Mouse (Mus musculus) G1E (cell line): Measurements from ENCODE around the gene 1700010B08Rik. TPM values are rescaled to one million over a fixed set of nuclear protein-coding genes. Genes with fewer than 3 reads are reported as not detected.

Source experiments
- ATAC-seq: 2 replicates; pipeline ENCODE4 v1.8.0; 2016; ENCODE audit warnings: mild to moderate bottlenecking; ENCODE audit not compliant: insufficient number of reproducible peaks, poor library complexity, low FRiP score, severe bottlenecking; ENCODE audit errors: extremely low read depth
- DNase-seq: peaks from one replicate; pipeline ENCODE4 v3.0.0; 2012; ENCODE audit warnings: low spot score
- H3K27me3 ChIP-seq: 2 replicates; pipeline ENCODE4 v1.6.1; 2012; ENCODE audit warnings: mild to moderate bottlenecking, low read length, inconsistent platforms; ENCODE audit not compliant: insufficient read depth
- H3K36me3 ChIP-seq: replicated peaks from 2 replicates; pipeline ENCODE3; 2012; ENCODE audit warnings: mild to moderate bottlenecking, inconsistent platforms
- H3K4me1 ChIP-seq: 2 replicates; pipeline ENCODE4 v1.6.1; 2012; ENCODE audit warnings: low read depth, low read length, inconsistent platforms, mixed read lengths; ENCODE audit not compliant: insufficient read depth
- H3K4me3 ChIP-seq: 2 replicates; pipeline ENCODE4 v1.5.1; 2012; ENCODE audit warnings: low read depth, mild to moderate bottlenecking, inconsistent platforms, low read length, moderate library complexity, mixed read lengths
- H3K9me3 ChIP-seq: replicated peaks from 2 replicates; pipeline ENCODE4 v1.6.1; 2012; ENCODE audit warnings: inconsistent platforms
- CTCF ChIP-seq: IDR thresholded peaks from 2 replicates; pipeline ENCODE4 v1.5.1; 2012; ENCODE audit warnings: low read depth, low read length, inconsistent platforms, mixed read lengths
- GATA1 ChIP-seq: IDR thresholded peaks from 2 replicates; pipeline ENCODE4 v1.6.1; 2012; ENCODE audit warnings: borderline replicate concordance, low read length, inconsistent platforms, mixed read lengths
- GATA2 ChIP-seq: IDR thresholded peaks from 2 replicates; pipeline ENCODE4 v1.6.1; 2012; ENCODE audit warnings: low read depth, low read length, inconsistent platforms, borderline replicate concordance
- POLR2AphosphoS5 ChIP-seq: IDR thresholded peaks from 2 replicates; pipeline ENCODE4 v1.6.1; 2012; ENCODE audit warnings: low read depth, low read length, inconsistent platforms; ENCODE audit not compliant: insufficient replicate concordance
- TAL1 ChIP-seq: conservative IDR thresholded peaks from 2 replicates; pipeline ENCODE4 v1.6.1; 2012; ENCODE audit warnings: low read depth, low read length, inconsistent platforms, mixed read lengths
- polyA plus RNA-seq: library from polyadenylated mRNA; stranded (reverse); fragments of >175 nt; gene quantifications from 2 replicates; pipeline ENCODE4 v1.2.3, GENCODE M21; 2012
- total RNA-seq, 2 experiments: library from RNA; stranded (forward) in 1 of 2; stranded (reverse) in 1 of 2; fragments of 200-1000 nt in 1 of 2; fragments of >200 nt in 1 of 2; fragmentation: Nextera tagmentation in 1 of 2; gene quantifications; 2 replicates each; pipeline ENCODE4 v1.2.3; 2014 to 2017

The 1700010B08Rik gene
- total and polyA plus RNA-seq, 3 experiments, result not detected

DNA sequence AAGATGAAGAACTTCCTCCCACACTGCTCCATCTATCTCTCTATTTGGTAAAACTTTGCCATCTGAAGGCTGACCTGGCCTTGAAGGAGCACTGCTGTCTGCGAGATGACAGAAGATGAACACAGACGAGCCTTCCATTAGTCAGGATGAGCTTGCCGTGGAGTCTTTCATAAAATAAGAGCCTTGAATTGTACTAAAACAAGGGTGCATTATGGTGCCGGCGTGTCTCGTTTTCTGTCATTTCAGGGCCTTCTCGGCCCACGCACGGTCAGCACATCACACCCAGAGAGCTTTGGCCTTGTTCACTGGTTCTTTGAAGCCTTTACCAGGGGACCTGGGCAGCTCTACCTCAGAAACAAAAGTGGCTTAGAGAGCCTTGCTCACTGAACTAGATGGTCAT, 23.5 kb downstream of the 1700010B08Rik start:
- Histone ChIP-seq H3K4me3 (no peak overlapping the region), H3K4me1 (peaks cover 27% of the 10 kb centered on the region), H3K36me3 (peaks cover 88% of the 10 kb centered on the region), H3K9me3 (peaks cover 3% of the 10 kb centered on the region), H3K27me3 (no peaks in the 10 kb centered on the region)
- no peak for ATAC-seq
- TF ChIP-seq GATA2, result no peak
- no peak for TF ChIP-seq POLR2AphosphoS5
- TF ChIP-seq CTCF, result no peak
- TF ChIP-seq TAL1, result no peak
- TF ChIP-seq GATA1, result no peak
- no peak for DNase-seq

DNA sequence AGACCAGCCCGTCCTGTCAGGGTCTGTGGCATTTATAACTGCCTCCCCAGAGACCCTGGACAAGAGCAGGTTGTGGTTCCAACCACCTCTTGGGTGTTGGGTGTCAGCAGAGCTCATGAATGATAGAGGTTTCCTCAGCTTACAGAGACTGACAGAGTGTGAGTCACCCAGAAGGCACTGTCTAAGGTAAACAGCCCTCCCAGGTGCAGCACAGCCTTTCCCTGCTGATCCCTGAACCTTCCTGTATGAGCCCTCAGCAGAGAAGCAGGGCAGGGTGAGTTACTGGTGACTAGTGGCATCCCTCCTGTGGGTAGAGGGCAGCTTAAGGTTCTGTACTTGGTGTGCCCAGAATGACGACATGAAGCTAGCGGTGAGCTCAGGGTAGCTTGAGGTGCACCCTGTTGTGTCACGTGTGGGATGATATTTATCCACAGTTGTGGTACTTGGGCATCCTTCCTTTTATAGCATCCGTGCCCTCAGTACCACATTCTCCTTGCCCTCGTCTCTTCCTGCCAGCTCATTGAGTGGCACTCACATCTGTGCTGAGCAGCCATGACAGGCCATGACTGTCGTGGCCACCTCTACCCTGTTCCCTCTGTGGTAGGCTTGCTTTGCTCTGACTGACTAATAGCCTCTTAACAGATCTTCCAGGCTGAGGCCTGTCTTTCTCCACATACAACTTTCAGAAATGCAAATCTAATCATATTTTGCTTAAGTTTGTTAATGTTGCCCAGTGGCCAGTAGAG, 25.0 kb downstream of the 1700010B08Rik start:
- H3K4me3 ChIP-seq, result no peak overlapping the region
- no peaks in the 10 kb centered on the region for H3K27me3 ChIP-seq
- peaks cover 14% of the 10 kb centered on the region for H3K4me1 ChIP-seq
- no peak for DNase-seq
- H3K9me3 ChIP-seq, result peaks cover 3% of the 10 kb centered on the region
- peaks cover 88% of the 10 kb centered on the region for H3K36me3 ChIP-seq
- TF ChIP-seq GATA2 (no peak), GATA1 (no peak), TAL1 (no peak), POLR2AphosphoS5 (no peak), CTCF (no peak)
- ATAC-seq, result no peak

DNA sequence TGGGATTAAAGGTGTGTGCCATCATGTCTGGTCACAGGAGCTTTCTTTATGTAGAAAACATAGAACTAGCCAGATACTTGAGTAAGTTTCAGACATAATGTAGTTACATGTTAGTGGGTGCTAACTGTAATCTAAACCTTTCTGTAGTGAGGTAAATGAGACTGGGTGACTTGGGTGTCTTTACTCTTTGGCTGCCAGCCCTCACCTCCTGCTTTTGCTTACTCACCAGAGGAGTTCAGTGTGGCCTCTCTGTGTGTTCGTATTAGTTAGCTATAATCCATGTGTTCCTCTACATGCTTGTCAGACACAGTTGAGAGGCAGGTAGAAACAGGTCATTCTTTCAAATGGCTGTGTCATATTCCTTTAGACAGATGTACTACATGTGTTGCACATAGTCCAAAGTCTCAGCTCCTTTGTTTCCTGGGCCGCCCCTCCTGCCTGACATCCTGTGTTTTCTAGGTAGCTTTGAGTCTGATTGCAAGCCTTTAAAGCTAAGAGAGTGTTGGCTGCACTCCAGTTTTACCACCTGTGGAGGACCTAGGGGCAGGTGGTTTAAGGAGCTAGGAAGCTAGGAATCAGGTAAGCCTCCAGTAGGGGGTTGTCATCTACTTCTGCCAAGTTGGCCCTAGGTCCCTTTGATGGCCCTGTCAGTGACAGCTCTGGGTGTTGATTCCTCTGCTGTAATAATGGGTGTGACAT, 29.9 kb downstream of the 1700010B08Rik start:
- no peak for TF ChIP-seq CTCF
- TF ChIP-seq TAL1, result no peak
- no peak for TF ChIP-seq POLR2AphosphoS5
- TF ChIP-seq GATA2, result no peak
- TF ChIP-seq GATA1, result no peak
- H3K4me3 ChIP-seq, result no peak overlapping the region
- H3K4me1 ChIP-seq, result no peaks in the 10 kb centered on the region; the same call in 1 of the 2 replicates
- peaks cover 63% of the 10 kb centered on the region for H3K36me3 ChIP-seq
- no peaks in the 10 kb centered on the region for H3K27me3 ChIP-seq
- H3K9me3 ChIP-seq, result peaks cover 3% of the 10 kb centered on the region
- DNase-seq, result no peak
- no peak for ATAC-seq

DNA sequence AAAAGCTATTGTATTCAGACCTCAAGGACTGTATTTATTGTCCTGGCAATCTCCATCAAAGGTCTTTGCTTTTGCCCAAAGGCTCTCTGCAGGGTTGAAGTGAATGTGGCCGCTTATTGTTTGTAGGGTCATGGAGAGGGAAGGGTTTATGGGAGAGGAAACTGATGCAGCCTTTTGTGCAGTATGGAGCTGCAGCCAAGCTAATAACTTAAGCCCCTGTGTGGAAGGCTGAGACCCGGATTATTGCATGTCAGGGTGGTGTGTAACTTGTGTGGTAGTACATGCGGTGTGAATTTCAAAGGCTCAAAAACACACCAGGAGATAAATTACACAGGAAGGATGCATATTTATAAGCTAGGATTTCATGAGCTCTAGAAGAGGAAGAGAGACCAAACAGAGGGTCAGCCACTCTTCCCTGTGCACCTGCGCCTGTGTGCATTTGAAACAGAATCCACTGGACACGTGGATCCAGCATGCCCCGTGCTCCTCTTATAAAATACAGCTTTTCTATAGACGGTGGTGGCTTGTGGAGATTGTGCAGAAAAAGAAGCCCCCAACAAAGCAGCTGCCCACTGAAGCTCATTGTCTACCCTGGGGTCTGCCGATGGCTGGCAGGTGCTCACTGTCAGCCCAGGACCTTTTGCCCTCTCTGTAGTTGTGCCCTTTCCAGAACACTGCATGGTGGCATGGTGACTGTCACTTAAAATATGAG, 36.4 kb downstream of the 1700010B08Rik start:
- no peak overlapping the region for H3K4me3 ChIP-seq
- no peaks in the 10 kb centered on the region for H3K27me3 ChIP-seq
- H3K36me3 ChIP-seq, result peaks cover 55% of the 10 kb centered on the region
- H3K4me1 ChIP-seq, result peaks cover 5% of the 10 kb centered on the region
- ATAC-seq (no peak), DNase-seq (no peak)
- H3K9me3 ChIP-seq, result no peaks in the 10 kb centered on the region
- TF ChIP-seq GATA2 (no peak), POLR2AphosphoS5 (no peak), TAL1 (no peak), CTCF (no peak), GATA1 (no peak)

DNA sequence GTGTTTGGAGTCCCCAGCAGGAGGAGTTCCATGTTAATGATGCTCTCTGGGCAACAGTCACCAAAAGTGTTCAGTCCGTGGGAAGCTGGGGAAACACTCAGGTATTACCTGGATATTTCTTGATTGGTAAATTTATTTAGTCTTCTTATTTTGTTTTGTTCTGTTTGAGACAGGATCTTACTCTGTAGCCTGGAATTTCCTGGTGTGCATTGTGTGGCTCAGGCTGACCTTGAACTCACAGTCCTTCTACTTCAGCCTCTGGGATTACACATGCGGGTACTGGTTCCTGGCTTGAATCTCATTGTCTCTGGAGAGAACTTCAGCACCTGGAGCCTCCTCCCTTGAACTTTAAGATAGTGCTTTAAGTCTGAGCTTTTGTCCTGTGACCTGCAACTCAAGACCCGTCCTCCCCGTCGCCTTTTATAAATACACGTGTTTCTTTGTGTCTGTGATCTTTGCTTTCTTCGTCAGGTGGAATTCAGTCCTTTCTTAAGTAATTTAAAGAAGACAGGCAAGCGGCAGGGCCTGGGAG, 38.5 kb downstream of the 1700010B08Rik start:
- TF ChIP-seq POLR2AphosphoS5 (no peak), GATA1 (no peak), TAL1 (no peak), CTCF (no peak), GATA2 (no peak)
- no peak for ATAC-seq
- Histone ChIP-seq H3K36me3 (peaks cover 66% of the 10 kb centered on the region), H3K27me3 (no peaks in the 10 kb centered on the region), H3K4me1 (peaks cover 5% of the 10 kb centered on the region), H3K4me3 (no peak overlapping the region), H3K9me3 (no peaks in the 10 kb centered on the region)
- DNase-seq, result no peak
